8 mouse cellular contexts compared by ENCODE assay signal in the genomic region with DNA sequence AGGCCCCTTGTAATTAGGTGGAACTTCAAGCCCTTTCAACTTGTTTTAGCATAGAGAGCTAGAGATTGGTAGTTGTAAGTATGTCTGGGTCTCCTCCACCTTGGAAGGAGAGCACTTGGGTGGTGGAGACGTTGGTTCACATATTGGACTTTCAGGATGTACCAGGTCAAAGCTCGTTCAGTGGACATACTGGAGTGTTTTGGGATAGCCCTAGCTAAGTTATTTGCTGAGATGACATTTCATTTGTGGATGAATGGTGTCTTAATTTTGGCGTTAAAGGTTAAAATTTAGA. TPM values are rescaled to one million over a fixed set of nuclear protein-coding genes. Genes with fewer than 3 reads are reported as not detected.
DNase-seq lines count a peak whose midpoint lies in the region; ATAC-seq and TF ChIP-seq lines count a peak whose summit lies in the region.

No protein-coding gene starts in this region.

- H3K9ac ChIP-seq in heart, embryonic 11.5 days (ENCODE audit: low read depth, low read length): peak overlapping the region; percentile 93
- H3K9ac ChIP-seq in ES-Bruce4 (ENCODE audit: low read depth, poor library complexity, severe bottlenecking): peak overlapping the region; percentile 89
- H3K9ac ChIP-seq in forebrain, postnatal 0 days: peak overlapping the region; percentile 90
- H3K9ac ChIP-seq in liver, embryonic 12.5 days: peak overlapping the region; percentile 98

- H3K36me3 ChIP-seq in heart, embryonic 11.5 days (ENCODE audit: control insufficient read depth, insufficient read depth, low read length): no peaks in the 10 kb centered on the region
- no peaks in the 10 kb centered on the region for H3K36me3 ChIP-seq in ES-Bruce4 (ENCODE audit: control insufficient read depth, insufficient read depth, low read length, poor library complexity, severe bottlenecking)
- no peaks in the 10 kb centered on the region for H3K36me3 ChIP-seq in forebrain, postnatal 0 days (ENCODE audit: insufficient read depth)
- no peaks in the 10 kb centered on the region for H3K36me3 ChIP-seq in liver, embryonic 12.5 days

- no peak for TF ChIP-seq CTCF in ES-Bruce4 (IDR thresholded peaks at IDR 0.05; ENCODE audit: low read depth, low read length)
- TF ChIP-seq CTCF in forebrain, postnatal 0 days (IDR thresholded peaks at IDR 0.05; ENCODE audit: low read depth): no peak

- H3K4me2 ChIP-seq in heart, embryonic 11.5 days: peak overlapping the region; percentile 76
- peak overlapping the region; percentile 80 for H3K4me2 ChIP-seq in forebrain, postnatal 0 days (ENCODE audit: low read depth)
- H3K4me2 ChIP-seq in liver, embryonic 12.5 days: peak overlapping the region; percentile 88

- WGBS in heart, embryonic 11.5 days (ENCODE audit: insufficient replicate concordance): 10% methylated on average over 3 of the region's 3 CpGs
- WGBS in forebrain, postnatal 0 days: 13% methylated on average over 3 of the region's 3 CpGs
- 12% methylated on average over 3 of the region's 3 CpGs for WGBS in liver, embryonic 12.5 days (ENCODE audit: insufficient replicate concordance)

- no peak for DNase-seq in heart, postnatal 4 days
- DNase-seq in forebrain, postnatal 0 days: no peak
- DNase-seq in layer of hippocampus, adult 9-11 months: no peak
- no peak for DNase-seq in layer of hippocampus, postnatal 10 days (ENCODE audit: low spot score in 2 of 2)
- DNase-seq in adrenal gland, postnatal 4 days (ENCODE audit: low spot score in 2 of 2): no peak

- no peak for TF ChIP-seq EP300 in ES-Bruce4 (IDR thresholded peaks at IDR 0.05; ENCODE audit: insufficient read depth, low read depth, low read length)

- 0 out of 2 replicates have a peak overlapping the region, but pooled peaks have one; percentile 98 for H3K27ac ChIP-seq in heart, embryonic 11.5 days (ENCODE audit: low read depth, low read length)
- no peak overlapping the region for H3K27ac ChIP-seq in ES-Bruce4 (ENCODE audit: insufficient read depth, low read length)
- H3K27ac ChIP-seq in forebrain, postnatal 0 days (ENCODE audit: low read depth, low read length): peak overlapping the region; percentile 97; the same call in 1 of the 2 replicates
- H3K27ac ChIP-seq in liver, embryonic 12.5 days: peak overlapping the region; percentile 99

- TF ChIP-seq POLR2A in ES-Bruce4 (IDR thresholded peaks at IDR 0.05; ENCODE audit: insufficient read depth, low read length): no peak

- peaks cover 15% of the 10 kb centered on the region for H3K4me1 ChIP-seq in heart, embryonic 11.5 days (ENCODE audit: control insufficient read depth, insufficient read depth, low read length)
- no peaks in the 10 kb centered on the region for H3K4me1 ChIP-seq in ES-Bruce4 (ENCODE audit: control insufficient read depth, insufficient read depth, low read length)
- peaks cover 4% of the 10 kb centered on the region; the same call in 1 of the 2 replicates for H3K4me1 ChIP-seq in forebrain, postnatal 0 days (ENCODE audit: insufficient read depth)
- H3K4me1 ChIP-seq in liver, embryonic 12.5 days: peaks cover 46% of the 10 kb centered on the region

- peak overlapping the region; percentile 90 for H3K4me3 ChIP-seq in heart, embryonic 11.5 days (ENCODE audit: low read depth, low read length)
- H3K4me3 ChIP-seq in ES-Bruce4 (ENCODE audit: low read depth, low read length): peak overlapping the region; percentile 90
- peak overlapping the region; percentile 71 for H3K4me3 ChIP-seq in forebrain, postnatal 0 days (ENCODE audit: low read depth, low read length)
- peak overlapping the region; percentile 98 for H3K4me3 ChIP-seq in liver, embryonic 12.5 days

- H3K9me3 ChIP-seq in heart, embryonic 11.5 days (replicated peaks; ENCODE audit: control insufficient read depth, low read length): no peaks in the 10 kb centered on the region
- H3K9me3 ChIP-seq in ES-Bruce4 (replicated peaks; ENCODE audit: control insufficient read depth, insufficient read depth, low read length, poor library complexity, severe bottlenecking): no peaks in the 10 kb centered on the region
- H3K9me3 ChIP-seq in forebrain, postnatal 0 days (ENCODE audit: low read length): no peaks in the 10 kb centered on the region
- no peaks in the 10 kb centered on the region for H3K9me3 ChIP-seq in liver, embryonic 12.5 days (replicated peaks)

- H3K27me3 ChIP-seq in heart, embryonic 11.5 days (ENCODE audit: control insufficient read depth, insufficient read depth, low read length): no peaks in the 10 kb centered on the region
- H3K27me3 ChIP-seq in ES-Bruce4 (ENCODE audit: control insufficient read depth, insufficient read depth, low read length, poor library complexity, severe bottlenecking): no peaks in the 10 kb centered on the region
- no peaks in the 10 kb centered on the region for H3K27me3 ChIP-seq in forebrain, postnatal 0 days (ENCODE audit: insufficient read depth, low read length)
- no peaks in the 10 kb centered on the region for H3K27me3 ChIP-seq in liver, embryonic 12.5 days (replicated peaks)

- no peak for ATAC-seq in heart, embryonic 11.5 days (replicated peaks; ENCODE audit: insufficient number of reproducible peaks, low FRiP score, low TSS enrichment)
- ATAC-seq in forebrain, postnatal 0 days: no peak
- no peak for ATAC-seq in liver, embryonic 12.5 days

RNA-seq across cellular contexts. Expression of a gene that starts 1.4 kb away (rescaled TPM):
- 70.4 and 84.8 TPM in 2 replicates for polyA plus RNA-seq in heart, embryonic 11.5 days (2014; fragmentation: Nextera tagmentation; extraction: Ambion mirVana)
- total RNA-seq in heart, postnatal 4 days (2021): 100 to 1,000 TPM; 110 to 119 TPM
- polyA plus RNA-seq in ES-Bruce4 (2011; ENCODE audit: insufficient read depth, insufficient read length, low read depth, missing spikeins): 123 and 132 TPM in 2 replicates
- total RNA-seq in forebrain, postnatal 0 days (2014; rRNA removed): 103 and 121 TPM in 2 replicates
- polyA plus RNA-seq in forebrain, postnatal 0 days (2015; fragmentation: Nextera tagmentation; extraction: Ambion mirVana): 60.8 and 86.0 TPM in 2 replicates
- polyA plus RNA-seq in liver, embryonic 12.5 days (2016; fragmentation: Nextera tagmentation; extraction: Ambion mirVana): 50.8 and 51.3 TPM in 2 replicates
- 100 to 1,000 TPM; 138 to 143 TPM for total RNA-seq in layer of hippocampus, postnatal 10 days (2021)
- 100 to 1,000 TPM; 107 to 129 TPM for total RNA-seq in adrenal gland, postnatal 4 days (2021)

RNA-seq across cellular contexts. Expression of a gene that starts 40.2 kb away (rescaled TPM):
- 43.2 and 52.2 TPM in 2 replicates for polyA plus RNA-seq in heart, embryonic 11.5 days (2014; fragmentation: Nextera tagmentation; extraction: Ambion mirVana)
- total RNA-seq in heart, postnatal 4 days (2021): 10 to 100 TPM; 59.7 to 60.5 TPM
- 82.5 and 128 TPM in 2 replicates for polyA plus RNA-seq in ES-Bruce4 (2011; ENCODE audit: insufficient read depth, insufficient read length, low read depth, missing spikeins)
- total RNA-seq in forebrain, postnatal 0 days (2014; rRNA removed): 46.0 and 52.3 TPM in 2 replicates
- polyA plus RNA-seq in forebrain, postnatal 0 days (2015; fragmentation: Nextera tagmentation; extraction: Ambion mirVana): 50.7 and 51.7 TPM in 2 replicates
- polyA plus RNA-seq in liver, embryonic 12.5 days (2016; fragmentation: Nextera tagmentation; extraction: Ambion mirVana): 63.2 and 64.7 TPM in 2 replicates
- total RNA-seq in layer of hippocampus, postnatal 10 days (2021): 10 to 100 TPM; 74.0 to 86.6 TPM
- total RNA-seq in adrenal gland, postnatal 4 days (2021): 100 to 1,000 TPM in 1 of 2 experiments, 10 to 100 TPM in 1; 99.8 to 100 TPM
